Mouse (Mus musculus) stomach, postnatal 0 days (tissue): ENCODE data around the gene Uox. TPM values are rescaled to one million over a fixed set of nuclear protein-coding genes. Genes with fewer than 3 reads are reported as not detected.

Source experiments
- ATAC-seq: fragments of 200-750 bp; cut with Nextera tagmentation; 2 replicates; pipeline ENCODE4 v1.8.0; 2017; ENCODE audit not compliant: low FRiP score, low TSS enrichment
- DNase-seq: peaks from one replicate; pipeline ENCODE4 v3.0.0-alpha.2; 2016; ENCODE audit warnings: low spot score
- H3K27ac ChIP-seq: fragments of 300-500 bp; sonication (generic); replicated peaks from 2 replicates; pipeline ENCODE4 v1.5.1; 2014; ENCODE audit warnings: mild to moderate bottlenecking, control low read depth
- H3K27me3 ChIP-seq: fragments of 300-500 bp; sonication (generic); 2 replicates; pipeline ENCODE4 v1.6.1; 2014; ENCODE audit warnings: low read length; ENCODE audit not compliant: control insufficient read depth, insufficient read depth
- H3K36me3 ChIP-seq: fragments of 300-500 bp; sonication (generic); 2 replicates; pipeline ENCODE4 v1.6.1; 2014; ENCODE audit warnings: low read length, mixed read lengths; ENCODE audit not compliant: control insufficient read depth, insufficient read depth
- H3K4me1 ChIP-seq: fragments of 300-500 bp; sonication (generic); replicated peaks from 2 replicates; pipeline ENCODE4 v1.6.1; 2014; ENCODE audit warnings: antibody characterized with exemption; ENCODE audit not compliant: control insufficient read depth, insufficient read depth
- H3K4me2 ChIP-seq: fragments of 300-500 bp; sonication (generic); replicated peaks from 2 replicates; pipeline ENCODE4 v1.6.1; 2014; ENCODE audit warnings: low read depth, mild to moderate bottlenecking, control low read depth, moderate library complexity
- H3K4me3 ChIP-seq: fragments of 300-500 bp; sonication (generic); 2 replicates; pipeline ENCODE4 v1.5.1; 2014; ENCODE audit warnings: low read depth, low read length, control low read depth
- H3K9ac ChIP-seq: fragments of 300-500 bp; sonication (generic); 2 replicates; pipeline ENCODE4 v1.6.1; 2014; ENCODE audit warnings: mild to moderate bottlenecking, low read length, control low read depth, mixed read lengths
- H3K9me3 ChIP-seq: fragments of 300-500 bp; sonication (generic); 2 replicates; pipeline ENCODE4 v1.6.1; 2016; ENCODE audit warnings: low read length; ENCODE audit not compliant: control insufficient read depth
- CTCF ChIP-seq: IDR thresholded peaks from 2 replicates; pipeline ENCODE4 v1.5.1; 2016; ENCODE audit warnings: antibody characterized with exemption, low read depth, mild to moderate bottlenecking, moderate library complexity
- EP300 ChIP-seq: optimal IDR thresholded peaks from 2 replicates; pipeline ENCODE3; 2016; ENCODE audit warnings: antibody characterized with exemption
- WGBS: fragments of 180-500 bp; shearing (Covaris S2); extraction: QIAGEN DNeasy Blood & Tissue Kit; methylation state at CpG from one replicate; pipeline ENCODE4 v1.1.7; 2014; 5-methylcytosine and 5-hydroxymethylcytosine counted together
- polyA plus RNA-seq: library from polyadenylated mRNA; unstranded; fragments of >200 nt; fragmentation: Nextera tagmentation; extraction: Ambion mirVana; gene quantifications from 2 replicates; pipeline ENCODE4 v1.2.1, GENCODE M21; 2015

Gene Uox
- polyA plus RNA-seq, 1 experiment from 2014 or later, result 0.29 TPM

- no peaks in the 10 kb centered on the region for H3K9me3 ChIP-seq
- ATAC-seq (no peak), DNase-seq (no peak)
- H3K4me3 ChIP-seq, result no peak overlapping the region
- no peak overlapping the region for H3K9ac ChIP-seq
- H3K27me3 ChIP-seq, result no peaks in the 10 kb centered on the region
- H3K4me1 ChIP-seq, result no peaks in the 10 kb centered on the region
- no peak overlapping the region for H3K27ac ChIP-seq
- TF ChIP-seq CTCF (no peak), EP300 (no peak)
- H3K4me2 ChIP-seq, result no peak overlapping the region
- H3K36me3 ChIP-seq, result no peaks in the 10 kb centered on the region
- whole genome bisulfite sequencing, result 74% methylated on average over 6 of the region's 6 CpGs
Observed at GRCm38 (mm10) chr3:146589523-146589922, 19.3 kb downstream of the Uox start.

DNA sequence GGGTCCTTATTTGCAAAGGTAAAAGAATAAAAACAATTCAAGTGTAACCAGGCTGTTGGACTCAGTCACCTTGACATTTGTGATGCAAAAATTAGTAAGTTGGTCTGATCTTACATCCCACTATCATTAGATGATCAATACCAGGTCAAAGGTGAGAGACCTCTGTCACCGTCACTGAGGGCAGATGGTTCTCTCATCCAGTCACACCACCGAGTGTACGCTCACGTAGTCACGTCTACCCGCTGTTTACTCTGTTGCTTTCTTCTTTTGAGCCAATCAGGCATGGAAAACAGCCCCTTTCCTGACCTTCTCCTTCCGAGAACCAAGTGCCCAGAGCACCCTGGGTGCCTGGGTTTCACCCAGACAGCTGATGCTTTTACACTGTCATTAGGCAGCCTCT is 20.9 kb downstream of the Uox start:
- no peak for TF ChIP-seq CTCF
- no peak for TF ChIP-seq EP300
- H3K4me2 ChIP-seq, result no peak overlapping the region
- no peaks in the 10 kb centered on the region for H3K9me3 ChIP-seq
- no peaks in the 10 kb centered on the region for H3K4me1 ChIP-seq
- DNase-seq, result no peak
- H3K27me3 ChIP-seq, result no peaks in the 10 kb centered on the region
- no peak for ATAC-seq
- WGBS, result 80% methylated on average over 7 of the region's 7 CpGs
- H3K27ac ChIP-seq, result no peak overlapping the region
- H3K9ac ChIP-seq, result no peak overlapping the region
- no peaks in the 10 kb centered on the region for H3K36me3 ChIP-seq
- no peak overlapping the region for H3K4me3 ChIP-seq

DNA sequence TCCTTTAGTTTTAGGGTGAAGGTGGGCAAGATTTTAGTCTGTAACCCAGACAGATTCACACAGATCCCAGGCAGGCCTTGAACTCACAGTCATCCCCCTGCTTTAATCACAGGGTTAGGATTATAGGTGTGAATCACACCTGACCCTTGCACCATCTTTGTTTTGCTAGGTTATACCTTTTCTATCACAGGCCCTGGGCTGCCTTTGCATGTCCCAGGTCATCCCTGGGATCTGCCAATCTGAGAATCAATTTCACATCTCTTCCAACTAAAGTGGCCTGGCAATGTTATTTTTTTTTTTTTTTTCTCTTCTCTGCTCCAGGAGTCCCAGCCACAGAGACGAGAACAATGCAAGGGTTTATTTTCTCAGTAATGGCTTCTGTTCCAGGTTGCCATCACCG is 21.4 kb downstream of the Uox start:
- TF ChIP-seq CTCF (no peak), EP300 (no peak)
- DNase-seq, result no peak
- Histone ChIP-seq H3K27me3 (no peaks in the 10 kb centered on the region), H3K9ac (no peak overlapping the region), H3K36me3 (no peaks in the 10 kb centered on the region), H3K4me3 (no peak overlapping the region), H3K27ac (no peak overlapping the region), H3K9me3 (no peaks in the 10 kb centered on the region), H3K4me1 (no peaks in the 10 kb centered on the region), H3K4me2 (no peak overlapping the region)
- 65% methylated on average over 2 of the region's 2 CpGs for WGBS
- no peak for ATAC-seq

GRCm38 (mm10) chr3:146595440-146595839 is 25.2 kb downstream of the Uox start:
- Histone ChIP-seq H3K27ac (no peak overlapping the region), H3K4me1 (no peaks in the 10 kb centered on the region)
- 84% methylated on average over 6 of the region's 6 CpGs for WGBS

GRCm38 (mm10) chr3:146596387-146596786 is 26.2 kb downstream of the Uox start:
- no peak for TF ChIP-seq EP300
- no peak overlapping the region for H3K27ac ChIP-seq
- H3K4me2 ChIP-seq, result no peak overlapping the region
- no peaks in the 10 kb centered on the region for H3K9me3 ChIP-seq
- ATAC-seq, result no peak
- H3K4me1 ChIP-seq, result no peaks in the 10 kb centered on the region
- no peaks in the 10 kb centered on the region for H3K36me3 ChIP-seq
- WGBS, result 77% methylated on average over 8 of the region's 8 CpGs
- H3K4me3 ChIP-seq, result no peak overlapping the region
- H3K9ac ChIP-seq, result no peak overlapping the region
- no peaks in the 10 kb centered on the region for H3K27me3 ChIP-seq
- no peak for DNase-seq

More at GRCm38 (mm10) chr3:146595440-146595839, 25.2 kb downstream of the Uox start:
- Histone ChIP-seq H3K4me2 (no peak overlapping the region), H3K9ac (no peak overlapping the region), H3K4me3 (no peak overlapping the region), H3K27me3 (no peaks in the 10 kb centered on the region), H3K36me3 (no peaks in the 10 kb centered on the region), H3K9me3 (no peaks in the 10 kb centered on the region)
- TF ChIP-seq EP300 (no peak), CTCF (no peak)
- DNase-seq (no peak), ATAC-seq (no peak)

DNA sequence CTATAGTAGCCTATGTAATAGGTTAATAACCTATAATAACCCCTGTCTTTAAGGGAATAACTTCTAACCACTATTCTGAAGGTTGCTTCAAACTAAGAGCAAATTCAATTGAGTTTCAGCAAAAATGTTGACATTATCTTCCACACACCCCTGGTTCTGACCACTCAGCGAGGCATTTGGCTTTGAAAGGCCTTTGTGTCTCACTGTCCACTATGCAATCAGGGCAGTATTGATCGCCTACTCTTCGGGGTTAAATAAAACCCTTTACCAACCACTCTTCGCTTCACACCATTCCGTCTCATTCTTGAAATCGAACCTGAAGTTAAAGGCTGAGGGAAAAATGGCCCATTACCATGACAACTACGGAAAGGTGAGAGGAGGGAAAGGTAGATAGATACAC is 26.6 kb downstream of the Uox start:
- Histone ChIP-seq H3K4me2 (no peak overlapping the region), H3K9me3 (no peaks in the 10 kb centered on the region), H3K27ac (no peak overlapping the region), H3K9ac (no peak overlapping the region), H3K36me3 (no peaks in the 10 kb centered on the region), H3K4me1 (no peaks in the 10 kb centered on the region), H3K4me3 (no peak overlapping the region), H3K27me3 (no peaks in the 10 kb centered on the region)
- 83% methylated on average over 7 of the region's 7 CpGs for WGBS
- no peak for TF ChIP-seq CTCF
- no peak for TF ChIP-seq EP300
- ATAC-seq (no peak), DNase-seq (no peak)
